Mouse (Mus musculus): ENCODE results near the gene Cd300c.
A peak's percentile ranks its signal among the peaks of the same experiment; 100 is the strongest.
"Not testable (repeated sequence)": the region's sequence is repeated elsewhere in the genome, so short reads cannot be mapped to it uniquely, and the experiment has no call there.

The Cd300c gene

DNA sequence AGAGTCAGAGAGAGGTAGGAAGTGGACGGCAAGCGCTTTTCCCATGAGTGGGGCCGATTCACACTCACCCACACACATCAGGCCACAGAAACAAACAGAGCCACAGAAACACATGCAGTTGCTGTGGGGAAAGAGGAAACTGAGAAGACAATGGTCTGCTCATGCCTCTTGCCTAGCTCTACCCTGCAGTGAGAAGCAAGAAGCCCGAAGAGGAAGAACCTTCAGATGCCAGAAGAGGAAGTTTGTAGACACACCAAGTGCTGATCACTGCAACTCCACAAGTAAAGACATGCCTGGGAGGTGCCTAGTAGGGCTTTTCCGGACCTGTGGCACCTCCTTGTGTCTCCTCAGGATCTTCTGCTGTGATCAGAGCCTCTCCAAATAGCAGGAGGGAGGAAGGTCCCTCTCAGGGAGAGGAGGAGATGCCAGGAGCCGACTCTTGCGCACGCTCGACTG, at the start of gene Cd300c:
Gene Cd300c (minus strand): TSS at position 406 of the 456 bp plus-strand sequence.
- DNase-seq (ENCODE audit: low spot score in 2 of 2), result no peak

DNA sequence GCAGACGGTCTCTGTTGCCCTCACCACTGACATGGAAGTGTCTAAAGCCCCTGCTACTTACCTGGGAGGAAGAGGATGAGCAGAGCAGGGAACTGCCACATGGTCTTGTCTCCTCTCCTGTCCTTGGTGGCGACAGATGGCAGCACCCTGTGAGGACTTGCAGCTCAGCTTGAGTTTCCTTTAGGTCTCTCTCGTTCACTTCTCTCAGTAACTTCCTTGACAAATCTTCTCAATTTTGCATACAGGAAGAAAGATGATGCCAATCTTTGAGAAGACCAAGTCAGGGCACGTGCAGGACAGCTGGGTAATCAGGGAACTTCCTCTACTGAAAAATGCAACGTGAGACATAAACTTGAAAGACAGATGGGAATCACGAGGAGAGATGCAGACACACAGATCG, 47.1 kb upstream of the Cd300c start, which contains the start of gene Cd300ld2:
Gene Cd300ld2 (minus strand): TSS at position 101 of the 400 bp plus-strand sequence.
- DNase-seq (ENCODE audit: low spot score in 2 of 2), result not testable (repeated sequence)

GRCm38 (mm10) chr11:115004070-115004469, 35.1 kb upstream of the Cd300c start:
- DNase-seq (ENCODE audit: low spot score in 2 of 2), result no peak

GRCm38 (mm10) chr11:115001474-115002040, 32.6 kb upstream of the Cd300c start, which contains the start of gene Cd300c2:
Gene Cd300c2 (minus strand): TSS chr11:115001880.
- no peak for DNase-seq (ENCODE audit: low spot score in 2 of 2)

DNA sequence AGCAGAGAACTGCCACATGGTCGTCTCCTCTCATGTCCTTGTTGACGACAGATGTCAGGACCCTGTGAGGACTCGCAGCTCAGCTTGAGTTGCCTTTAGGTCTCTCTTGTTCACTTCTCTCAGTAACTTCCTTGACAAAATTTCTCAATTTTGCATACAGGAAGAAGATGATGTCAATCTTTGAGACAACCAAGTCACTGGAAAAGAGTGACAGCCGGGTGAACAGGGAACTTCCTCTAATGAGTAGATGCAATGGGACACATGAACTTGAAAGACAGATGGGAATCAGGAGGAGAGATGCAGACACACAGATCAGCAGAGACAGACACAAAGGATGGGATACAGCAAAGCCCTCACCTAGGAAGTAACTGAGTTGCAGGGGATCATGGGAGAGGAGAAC, 20.8 kb upstream of the Cd300c start, which contains the start of gene Cd300ld:
Gene Cd300ld (minus strand): TSS at position 130 of the 400 bp plus-strand sequence.
- no peak for DNase-seq (ENCODE audit: low spot score in 2 of 2)

- no peak for DNase-seq (ENCODE audit: low spot score in 2 of 2)
Measured at GRCm38 (mm10) chr11:114981866-114982265, 12.9 kb upstream of the Cd300c start.

GRCm38 (mm10) chr11:114972726-114973125, 3.8 kb upstream of the Cd300c start:
- DNase-seq (ENCODE audit: low spot score in 2 of 2), result peak in 1 of 2 experiments; percentile 4

GRCm38 (mm10) chr11:114965182-114965828, 3.7 kb downstream of the Cd300c start:
- no peak for DNase-seq (ENCODE audit: low spot score in 2 of 2)

GRCm38 (mm10) chr11:114960369-114960768, 8.6 kb downstream of the Cd300c start:
- no peak for DNase-seq (ENCODE audit: low spot score in 2 of 2)

DNA sequence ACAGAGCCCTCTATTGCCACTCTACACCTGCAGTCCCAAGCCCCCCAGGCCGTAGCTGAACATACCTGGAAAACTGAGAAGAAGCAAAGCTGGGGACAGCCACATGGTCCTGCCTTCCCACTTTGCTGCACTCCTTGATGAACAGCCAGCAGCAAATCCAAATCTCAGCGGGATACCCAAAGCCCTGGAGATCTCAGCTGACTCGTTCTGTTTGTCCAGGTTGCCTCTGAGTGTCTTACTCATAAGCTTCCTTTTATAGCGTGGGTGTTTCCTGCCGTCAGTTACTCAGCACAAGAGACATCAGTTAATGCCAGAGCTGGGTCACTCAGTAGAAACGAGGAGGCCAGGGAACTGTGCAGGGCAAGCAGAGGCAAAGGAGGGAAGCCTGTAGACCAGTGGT, 34.8 kb downstream of the Cd300c start, which contains the start of gene Cd300lb:
Gene Cd300lb (minus strand): TSS at position 243 of the 400 bp plus-strand sequence.
- no peak for DNase-seq (ENCODE audit: low spot score in 2 of 2)

- DNase-seq (ENCODE audit: low spot score in 2 of 2), result no peak
Measured at GRCm38 (mm10) chr11:114933591-114933990, 35.4 kb downstream of the Cd300c start.

- DNase-seq (ENCODE audit: low spot score in 2 of 2), result no peak
Measured at GRCm38 (mm10) chr11:114931041-114931440, 37.9 kb downstream of the Cd300c start.

DNA sequence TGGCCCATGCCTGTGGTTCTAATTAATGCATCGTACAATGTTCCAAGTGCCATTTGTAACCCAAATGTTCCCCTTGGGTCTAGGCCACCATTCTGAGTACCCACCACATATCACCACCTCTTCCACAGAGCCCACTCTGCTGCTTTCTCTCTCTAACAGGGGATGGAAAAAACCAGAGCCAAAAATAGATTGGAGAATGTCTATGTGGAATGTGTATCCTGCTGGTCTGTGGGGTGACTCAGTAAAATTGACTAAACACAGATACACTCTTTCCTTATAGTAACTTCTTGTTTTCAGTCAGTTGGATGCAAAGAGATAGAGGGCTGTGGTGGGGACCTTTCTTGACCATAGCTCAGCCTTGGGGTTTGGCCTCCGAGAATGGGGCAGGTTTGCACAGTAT, 39.4 kb downstream of the Cd300c start:
- no peak for DNase-seq (ENCODE audit: low spot score in 2 of 2)

DNA sequence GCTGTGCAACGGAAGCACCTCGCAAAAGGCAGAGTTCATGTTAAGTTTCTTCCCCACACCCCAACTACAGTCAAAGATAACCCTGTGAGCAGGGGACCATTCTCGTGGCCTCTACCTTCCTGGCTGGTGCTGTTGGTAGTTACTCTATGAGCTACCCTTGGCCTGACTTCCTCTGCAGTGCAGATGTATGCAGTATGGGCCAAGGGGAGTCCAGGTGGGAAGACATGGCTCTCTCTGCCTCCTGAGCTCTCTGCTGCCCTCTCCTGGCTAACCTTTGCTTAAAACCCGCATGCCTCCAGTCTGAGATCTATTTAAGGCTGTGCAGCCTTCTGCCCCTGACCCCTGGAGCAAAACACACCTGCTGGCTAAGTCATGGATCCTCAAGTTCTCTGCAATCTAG, 45.0 kb downstream of the Cd300c start:
- no peak for DNase-seq (ENCODE audit: low spot score in 2 of 2)

- DNase-seq (ENCODE audit: low spot score in 2 of 2), result no peak
Measured at GRCm38 (mm10) chr11:114922439-114922838, 46.5 kb downstream of the Cd300c start.

- no peak for DNase-seq (ENCODE audit: low spot score in 2 of 2)
Measured at GRCm38 (mm10) chr11:114917120-114917519, 51.8 kb downstream of the Cd300c start.

DNA sequence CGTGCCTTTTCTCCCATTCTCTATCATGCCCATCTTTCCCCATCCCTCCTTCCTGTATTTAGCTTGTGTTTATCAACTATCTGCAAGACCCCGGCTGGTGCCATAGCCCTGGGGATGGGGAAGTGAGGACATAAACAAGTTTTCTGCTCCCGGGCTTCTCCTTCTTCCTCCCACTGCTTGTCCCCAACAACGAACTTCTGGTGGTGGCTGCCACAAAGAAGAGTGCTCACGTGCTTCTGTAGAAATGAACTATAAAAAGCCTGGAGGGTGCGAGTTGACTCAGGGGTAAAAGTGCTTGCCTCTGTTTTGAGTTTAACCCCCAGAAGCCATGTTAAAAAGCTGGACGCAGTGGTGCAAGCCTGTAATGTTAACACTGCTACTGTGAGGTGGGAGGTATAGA, 54.0 kb downstream of the Cd300c start:
- no peak for DNase-seq (ENCODE audit: low spot score in 2 of 2)

GRCm38 (mm10) chr11:114912847-114913246, 56.1 kb downstream of the Cd300c start:
- peak; percentile 81 to 84 for DNase-seq (ENCODE audit: low spot score in 2 of 2)

DNA sequence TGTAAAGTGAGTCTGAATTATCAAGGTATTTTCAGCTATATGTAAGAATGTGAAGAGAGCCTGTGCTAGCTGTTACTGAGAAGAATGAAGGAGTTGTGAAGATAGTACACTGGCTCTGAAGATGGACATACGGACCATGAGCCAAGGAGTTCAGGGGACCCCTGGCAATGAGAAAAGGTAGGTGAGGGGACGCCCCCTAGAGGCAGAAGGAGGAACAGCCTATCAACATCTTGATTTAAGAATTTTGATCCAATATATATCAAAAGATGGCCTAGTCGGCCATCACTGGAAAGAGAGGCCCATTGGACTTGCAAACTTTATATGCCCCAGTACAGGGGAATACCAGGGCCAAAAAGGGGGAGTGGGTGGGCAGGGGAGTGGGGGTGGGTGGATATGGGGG, 59.4 kb downstream of the Cd300c start:
- DNase-seq (ENCODE audit: low spot score in 2 of 2), result not testable (repeated sequence)

GRCm38 (mm10) chr11:114908086-114908485, 60.9 kb downstream of the Cd300c start:
- no peak for DNase-seq (ENCODE audit: low spot score in 2 of 2)

DNA sequence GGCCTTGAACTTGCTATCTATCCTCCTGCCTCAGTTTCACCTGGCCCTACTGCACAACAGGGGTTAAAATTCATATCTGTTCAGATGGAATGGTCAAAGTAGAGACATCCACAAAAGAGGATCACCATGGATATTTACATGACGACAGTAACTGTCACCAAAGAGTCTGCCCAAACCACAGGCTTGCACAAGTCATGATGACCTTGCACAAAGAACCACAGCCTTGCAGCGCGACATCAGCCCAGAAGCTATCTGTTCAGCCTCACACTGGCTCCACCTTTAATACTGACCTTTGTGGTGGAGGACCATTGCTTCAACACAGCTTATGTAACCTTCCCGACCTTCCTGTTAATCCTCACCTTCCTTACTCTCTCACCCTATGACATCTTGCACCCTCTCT, 61.4 kb downstream of the Cd300c start:
- DNase-seq (ENCODE audit: low spot score in 2 of 2), result no peak
